Mouse (Mus musculus) lung, adult 18-20 months (tissue): ENCODE data around the gene Rdh16.
"Not testable (repeated sequence)": the region's sequence is repeated elsewhere in the genome, so short reads cannot be mapped to it uniquely, and the experiment has no call there.

Experiments
- DNase-seq, 2 experiments: peaks; one replicate each; pipeline ENCODE4 v3.0.0; 2022; ENCODE audit warnings: mixed read lengths in 2 of 2

Gene Rdh16

DNA sequence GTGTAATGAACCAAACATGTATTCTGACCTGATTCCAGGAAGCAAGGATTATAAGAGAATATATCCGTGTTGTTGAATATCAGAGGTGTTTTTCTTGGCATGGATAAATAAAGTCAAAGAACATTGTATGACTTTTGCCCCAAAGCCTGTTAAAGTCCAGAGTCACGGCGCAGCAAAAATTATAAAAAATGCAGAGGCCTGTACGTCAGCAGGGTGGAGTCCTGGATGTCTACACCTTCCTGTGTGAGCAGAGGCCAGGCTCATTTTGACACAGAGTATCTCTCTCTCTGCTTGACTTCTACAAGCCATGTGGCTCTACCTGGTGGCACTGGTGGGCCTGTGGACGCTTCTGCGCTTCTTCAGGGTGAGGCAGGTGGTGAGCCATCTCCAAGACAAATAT is at the start of gene Rdh16:
Gene Rdh16, plus strand, starts transcription at position 262 of the 400 bp plus-strand sequence.
- no peak for DNase-seq

DNA sequence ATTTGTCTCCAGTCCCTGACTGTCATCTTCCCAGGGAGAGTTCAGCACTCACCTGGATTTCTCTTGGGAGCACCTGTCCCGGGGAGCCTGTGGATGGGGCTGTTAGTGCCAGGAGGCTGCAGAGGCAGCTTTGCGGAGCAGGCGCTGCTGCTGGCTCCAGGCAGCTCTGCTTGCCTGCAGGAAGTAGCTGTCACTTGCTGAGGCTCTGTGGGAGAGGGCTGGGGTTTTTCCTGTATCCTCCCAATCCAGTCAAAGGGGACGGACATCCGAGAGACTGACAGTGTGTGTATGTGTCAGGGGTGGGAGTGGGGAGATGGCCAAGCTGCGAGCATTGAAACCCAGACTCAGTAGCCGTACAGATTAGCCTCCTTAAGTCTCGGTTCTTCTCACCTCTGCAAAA is 49.4 kb upstream of the Rdh16 start, which contains the start of gene Gpr182:
Gene Gpr182, minus strand, starts transcription at position 185 of the 400 bp plus-strand sequence.
- DNase-seq = peak; percentile 50 to 69

DNA sequence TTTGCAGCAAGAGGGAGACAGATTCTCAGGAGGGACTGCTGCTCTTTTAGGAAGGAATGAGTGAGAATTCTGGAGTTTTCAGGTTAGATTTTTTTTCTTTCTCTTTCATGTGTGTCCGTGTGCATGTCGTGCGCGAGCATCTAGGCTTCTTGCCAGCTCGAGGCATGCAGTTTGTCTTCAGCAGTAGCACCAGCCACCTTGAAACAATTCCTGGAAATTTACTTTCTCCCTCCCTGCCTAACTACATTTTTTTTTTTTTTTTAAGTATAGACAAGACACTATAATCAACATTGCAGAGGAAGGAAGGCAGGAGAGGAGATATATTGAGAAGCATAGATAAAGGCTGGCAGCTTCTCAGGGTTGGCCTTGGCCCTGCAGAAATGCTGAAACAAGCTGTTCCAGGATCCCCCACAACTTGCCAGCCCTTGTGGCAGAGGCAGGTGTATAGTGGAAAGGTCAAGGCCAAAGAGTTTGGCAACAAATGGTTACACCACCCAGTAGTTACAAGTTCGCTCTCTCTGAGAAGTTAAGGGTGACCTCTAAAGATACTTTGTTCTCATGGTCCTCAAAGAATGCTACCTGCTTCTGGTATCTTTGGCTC is 46.3 kb upstream of the Rdh16 start:
- DNase-seq = peak in 1 of 2 experiments; percentile 48

DNA sequence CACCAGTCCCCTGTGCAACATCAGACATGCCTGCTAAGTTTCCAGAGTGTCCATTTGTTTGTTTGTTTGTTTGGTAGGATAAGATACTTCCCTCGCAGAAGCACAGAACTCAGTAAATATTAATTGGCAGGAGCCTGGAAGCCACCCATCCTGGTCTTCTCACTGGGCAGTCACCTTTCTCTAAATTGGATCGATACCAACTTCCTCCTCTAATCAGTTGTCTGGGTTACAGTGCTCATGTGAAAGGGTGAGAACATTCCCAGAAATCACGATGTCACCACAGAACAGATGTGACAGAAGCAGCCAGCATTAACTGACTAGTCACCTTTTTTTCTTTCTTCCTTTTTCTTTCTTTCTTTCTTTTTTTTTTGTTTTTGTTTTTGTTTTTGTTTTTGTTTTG is 45.7 kb upstream of the Rdh16 start:
- peak in 1 of 2 experiments; percentile 9 for DNase-seq

DNA sequence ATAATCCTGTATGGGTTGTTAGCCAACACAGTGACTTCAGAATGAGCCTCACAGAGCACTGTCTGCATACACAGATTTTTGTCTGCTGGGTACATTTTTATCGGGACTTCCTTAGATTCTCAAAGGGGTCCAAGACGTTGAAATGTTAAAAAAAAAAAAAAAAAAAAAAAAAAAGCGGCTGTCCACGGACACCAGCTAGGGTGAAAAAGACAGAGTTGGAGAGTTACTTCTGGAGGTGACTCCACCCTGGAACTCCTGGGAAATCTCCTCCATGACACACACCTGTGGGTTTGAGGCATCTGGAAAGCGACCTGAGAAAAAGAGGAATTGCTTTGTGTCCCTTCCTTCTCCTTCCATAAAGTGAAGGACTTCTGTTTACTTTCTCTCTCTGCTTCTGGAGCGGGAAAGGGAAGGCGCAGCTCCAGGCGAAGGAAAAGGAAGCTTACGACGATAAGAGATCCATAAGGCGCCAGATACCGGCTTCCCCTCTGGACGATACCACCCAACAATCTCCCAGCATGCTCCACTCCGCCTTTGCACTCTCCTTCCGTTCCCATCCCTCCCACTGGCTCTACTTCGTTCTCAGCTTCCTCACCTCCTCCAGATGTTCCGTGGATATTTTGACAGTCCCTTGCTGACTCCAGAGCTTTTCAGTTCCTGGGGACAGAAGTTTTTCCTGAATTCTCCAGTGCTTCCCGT is 45.0 kb upstream of the Rdh16 start:
- peak; percentile 66 to 71 for DNase-seq

DNA sequence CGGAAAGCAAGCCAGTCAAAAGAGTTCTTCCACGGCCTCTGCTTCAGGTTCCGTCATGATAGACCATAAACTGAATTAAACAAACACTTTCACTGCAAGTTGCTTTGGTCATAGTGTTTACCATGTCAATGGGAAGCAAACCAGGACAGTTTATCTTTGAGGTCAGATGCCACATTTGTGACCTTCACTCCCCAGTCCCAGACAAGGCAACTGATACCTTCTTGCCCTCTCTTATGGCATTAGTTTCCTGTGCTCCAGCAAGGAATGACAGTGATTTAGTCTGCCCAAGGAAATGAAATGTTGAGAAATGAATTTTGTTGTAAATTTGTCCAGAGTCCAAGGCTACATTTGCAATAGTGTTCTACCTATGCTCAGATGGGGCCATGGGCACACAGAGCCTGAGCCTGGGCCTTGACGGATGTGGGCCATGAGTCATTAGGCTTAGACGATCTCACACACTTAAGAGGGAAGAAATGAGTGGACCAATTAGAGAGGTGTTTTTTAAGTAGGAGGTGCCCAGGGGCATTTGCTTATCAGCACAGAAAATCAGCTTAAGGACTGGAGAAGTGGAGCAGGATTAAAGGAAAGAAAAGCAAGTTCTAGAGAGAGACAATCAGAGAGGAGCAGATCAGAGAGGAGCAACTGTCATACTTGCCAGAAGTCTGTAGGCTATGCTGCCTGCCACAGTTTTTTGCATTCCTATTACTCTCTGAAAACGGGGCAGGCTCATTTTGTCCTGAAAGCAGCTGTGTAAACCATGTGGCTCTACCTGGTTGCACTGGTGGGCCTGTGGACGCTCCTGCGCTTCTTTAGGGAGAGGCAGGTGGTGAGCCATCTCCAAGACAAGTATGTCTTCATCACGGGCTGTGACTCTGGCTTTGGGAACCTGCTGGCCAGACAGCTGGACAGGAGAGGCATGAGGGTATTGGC is 41.5 kb upstream of the Rdh16 start, which contains the start of the genes Rdh1 and Rdh16f1:
Gene Rdh1, plus strand, starts transcription at position 541 of the 930 bp plus-strand sequence.
Gene Rdh16f1, plus strand, starts transcription at position 607 of the 930 bp plus-strand sequence.
- DNase-seq = no peak

DNA sequence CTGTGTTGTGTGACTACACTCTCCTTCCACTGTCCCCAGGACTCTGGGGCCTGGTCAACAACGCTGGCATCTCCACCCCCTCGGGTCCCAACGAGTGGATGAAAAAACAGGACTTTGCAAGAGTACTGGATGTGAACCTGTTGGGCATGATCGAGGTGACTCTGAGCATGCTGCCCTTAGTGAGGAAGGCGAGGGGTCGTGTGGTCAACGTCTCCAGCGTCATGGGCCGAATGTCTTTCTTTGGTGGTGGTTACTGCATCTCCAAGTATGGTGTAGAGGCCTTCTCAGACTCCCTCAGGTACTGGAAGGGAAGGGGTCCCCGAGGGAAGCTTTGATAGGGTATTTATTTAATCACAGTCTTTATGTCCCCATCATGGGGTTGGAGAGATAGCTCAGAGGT is 38.0 kb upstream of the Rdh16 start:
- not testable (repeated sequence) for DNase-seq

DNA sequence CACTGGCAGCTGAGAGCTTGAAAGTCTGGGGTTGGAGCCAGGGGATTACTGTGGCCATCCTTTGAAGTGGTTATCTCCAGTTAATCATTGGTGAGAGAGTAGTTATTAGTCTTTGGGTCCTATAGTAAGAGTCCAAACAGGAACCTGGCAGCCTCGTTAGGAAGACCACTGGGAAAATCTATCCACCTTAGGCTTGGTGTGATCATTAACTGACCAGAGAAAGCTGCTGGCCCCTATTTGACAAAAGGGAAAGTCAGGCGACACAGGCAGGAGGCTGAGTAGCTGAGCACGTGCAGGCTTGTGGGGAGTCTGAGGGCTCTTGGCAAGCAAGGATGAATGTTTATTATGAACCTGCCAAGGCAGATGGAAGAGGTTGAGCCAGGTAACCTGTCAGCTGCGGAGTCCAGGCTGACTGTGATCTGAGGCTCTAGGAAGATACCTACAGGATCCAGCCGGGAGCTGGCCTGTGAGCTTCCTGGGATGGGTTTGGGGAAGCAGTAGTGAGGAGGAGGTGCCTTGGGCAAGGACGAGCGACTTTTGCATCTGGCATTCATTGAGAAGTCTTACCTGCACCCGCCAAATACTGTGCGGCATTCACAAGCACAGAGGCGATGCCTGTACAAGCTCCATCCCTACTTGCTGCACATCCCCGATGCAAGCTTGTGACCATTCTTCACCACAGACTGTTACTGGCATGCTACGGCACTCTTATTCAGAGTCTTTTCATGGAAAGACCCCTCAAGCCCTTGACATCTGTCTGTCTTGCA is 36.9 kb upstream of the Rdh16 start:
- no peak for DNase-seq

DNA sequence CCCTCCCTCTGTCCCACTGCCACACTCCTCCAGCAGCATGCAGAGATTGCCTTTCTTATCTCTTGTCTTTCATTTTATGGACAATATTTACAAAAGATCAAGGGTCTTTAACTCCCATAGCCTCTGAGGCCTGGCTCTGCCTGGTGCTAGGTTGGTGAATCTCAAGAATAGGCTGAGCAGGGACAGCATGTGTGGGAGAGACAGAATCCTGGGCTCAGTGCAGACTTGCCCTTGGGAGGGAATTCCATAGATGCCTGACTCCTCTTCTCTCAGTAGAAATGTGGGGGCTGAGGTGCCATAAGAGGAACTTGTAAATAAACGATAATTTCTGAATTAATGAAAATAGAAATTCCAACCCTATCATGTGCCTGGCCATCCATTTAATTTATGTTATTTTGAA is 34.4 kb upstream of the Rdh16 start:
- no peak for DNase-seq

DNA sequence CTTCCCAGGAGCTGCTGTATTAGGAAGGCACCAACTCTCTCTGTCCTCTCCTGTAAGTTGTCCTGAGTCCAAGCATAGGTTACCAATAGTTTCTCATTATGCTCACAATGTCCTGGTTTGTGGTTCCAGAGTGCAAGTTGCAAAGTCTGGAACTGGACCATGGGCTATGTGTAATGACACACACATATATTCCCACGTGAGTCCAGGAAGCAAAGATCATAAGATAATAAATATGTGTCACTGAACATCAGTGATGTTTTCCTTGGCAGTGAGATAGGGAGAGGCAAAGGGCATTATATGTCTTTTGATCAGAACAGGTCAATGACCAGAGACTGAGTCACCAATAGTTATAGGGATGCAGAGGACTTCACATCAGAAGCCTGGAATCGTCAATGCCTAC is 24.9 kb upstream of the Rdh16 start, which contains the start of gene Rdh9:
Gene Rdh9, plus strand, starts transcription at position 376 of the 400 bp plus-strand sequence.
- DNase-seq = no peak

DNA sequence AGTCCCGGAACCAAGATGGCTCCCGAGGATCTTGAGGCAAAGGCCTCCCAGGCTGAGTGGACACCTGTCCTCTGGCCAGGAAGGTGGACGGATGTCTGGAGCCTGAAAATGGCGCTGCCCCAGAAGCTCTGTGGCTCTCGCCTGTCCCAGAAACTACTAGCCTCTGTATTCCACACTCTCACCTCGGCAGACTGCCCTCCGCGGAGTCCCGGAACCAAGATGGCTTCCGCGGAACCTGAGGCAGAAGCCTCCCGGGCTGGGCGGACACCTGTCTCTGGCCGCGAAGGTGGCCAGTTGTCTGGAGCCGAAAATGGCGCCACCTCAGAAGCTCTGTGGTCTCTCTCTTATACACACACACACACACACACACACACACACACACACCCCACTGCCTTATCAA is 18.6 kb upstream of the Rdh16 start:
- DNase-seq = not testable (repeated sequence)

DNA sequence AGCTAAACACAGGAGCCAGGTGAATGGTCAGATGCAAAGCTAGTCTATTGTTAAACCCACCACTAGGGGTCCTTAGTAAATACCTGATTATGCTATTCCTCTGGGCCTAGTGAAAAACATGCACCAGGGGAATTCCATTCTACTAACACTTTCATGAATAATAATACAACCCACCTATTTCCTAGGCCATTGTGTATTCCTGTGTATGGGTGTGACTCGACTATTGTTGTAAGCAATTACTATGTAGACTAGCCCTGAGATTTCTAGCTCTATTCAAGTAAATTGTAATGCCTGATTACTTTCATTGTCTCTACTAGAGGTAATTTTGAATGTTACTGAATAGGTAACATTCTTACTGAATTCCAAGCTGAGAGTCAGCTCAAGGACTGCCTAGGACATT is 15.5 kb upstream of the Rdh16 start:
- not testable (repeated sequence) for DNase-seq

DNA sequence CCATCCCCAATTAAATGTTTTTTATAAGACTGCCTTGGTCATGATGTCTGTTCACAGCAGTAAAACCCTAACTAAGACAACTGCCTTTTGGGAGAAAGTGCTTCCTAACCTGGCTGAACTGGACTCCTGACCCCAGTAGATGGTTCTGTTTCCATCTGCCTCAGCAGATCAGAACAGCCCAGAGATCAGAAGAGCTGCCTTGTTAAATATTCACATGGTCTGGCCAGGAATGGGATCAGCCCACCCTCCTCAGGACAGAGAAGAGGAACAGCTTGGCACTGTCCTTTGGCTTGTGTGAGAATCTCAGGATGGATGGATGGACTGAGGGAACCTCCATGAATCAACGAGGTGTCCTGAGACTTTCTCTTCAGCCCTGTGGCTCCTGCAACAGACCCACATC is 1.7 kb upstream of the Rdh16 start:
- DNase-seq = no peak

DNA sequence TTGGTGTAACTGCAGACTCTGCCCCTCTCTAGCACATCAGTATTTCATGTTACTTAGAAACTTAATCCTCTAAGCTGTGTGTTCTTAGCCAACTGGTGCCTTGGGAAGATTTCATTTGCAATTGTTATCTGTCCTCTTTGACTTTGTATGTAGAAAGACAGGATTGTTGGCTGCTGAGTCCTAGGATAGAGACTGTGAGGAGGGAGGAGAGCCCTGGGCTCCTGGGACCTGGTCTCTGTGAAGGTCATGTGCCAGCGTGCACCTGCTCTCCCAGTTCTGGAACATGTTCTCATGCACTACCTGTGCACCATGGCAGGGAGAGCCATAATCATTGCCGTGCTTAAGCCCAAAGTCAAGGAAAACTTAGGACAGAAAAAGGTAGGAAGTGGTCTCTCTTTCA is 660 bp downstream of the Rdh16 start:
- no peak for DNase-seq

DNA sequence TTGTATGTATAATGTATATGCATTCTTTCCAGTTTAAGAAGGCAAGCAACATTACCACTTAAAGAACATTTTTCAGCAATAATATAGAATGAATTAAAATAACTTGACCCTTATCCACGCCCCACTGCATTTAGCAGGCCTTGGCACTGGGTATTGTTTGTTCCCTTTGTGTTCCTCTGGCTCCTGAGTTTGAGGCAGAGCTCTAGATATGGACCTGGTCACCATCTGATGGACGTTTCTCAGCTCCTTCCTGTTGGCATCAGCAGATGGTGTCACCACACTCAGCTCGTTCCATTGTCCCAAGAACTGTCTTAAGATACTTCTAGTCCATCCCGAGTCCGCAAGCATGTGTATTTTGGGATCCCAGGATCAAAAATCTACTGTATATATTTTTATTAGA is 1.3 kb downstream of the Rdh16 start:
- no peak for DNase-seq

DNA sequence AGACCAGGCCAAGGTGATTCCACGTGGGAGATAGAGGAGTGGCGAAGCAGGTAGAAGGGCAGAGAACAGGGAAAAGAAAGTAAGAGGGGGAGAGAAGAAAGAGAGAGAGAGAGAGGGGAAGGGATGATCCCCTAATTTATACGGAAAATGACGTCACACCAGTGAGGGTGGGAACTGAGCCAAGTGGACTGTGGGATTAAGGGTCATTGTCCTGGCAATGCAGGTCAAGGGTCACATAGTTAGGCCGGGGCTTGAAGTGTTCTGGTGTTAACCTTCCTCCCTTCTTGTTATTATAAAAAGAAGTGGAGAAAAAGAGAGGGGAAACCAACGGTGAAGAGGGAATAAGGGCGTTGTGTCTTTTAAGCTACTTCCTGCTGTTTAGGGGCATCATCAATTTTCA is 3.5 kb downstream of the Rdh16 start:
- DNase-seq = no peak

DNA sequence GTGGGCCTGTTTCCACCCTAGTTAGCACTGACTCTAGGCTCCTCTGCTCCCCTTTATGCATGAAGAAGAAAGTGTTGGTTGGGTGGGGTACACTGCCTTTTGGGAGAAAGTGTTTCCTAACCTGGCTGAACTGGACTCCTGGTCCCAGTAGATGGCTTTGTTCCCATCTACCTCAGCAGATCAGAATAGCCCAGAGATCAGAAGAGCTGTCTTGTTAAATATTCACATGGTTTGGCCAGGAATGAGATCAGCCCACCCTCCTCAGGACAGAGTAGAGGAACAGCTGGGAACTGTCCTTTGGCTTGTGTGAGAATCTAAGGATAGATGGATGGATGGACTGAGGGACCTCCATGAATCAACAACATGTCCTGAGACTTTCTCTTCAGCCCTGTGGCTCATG is 14.9 kb downstream of the Rdh16 start:
- no peak for DNase-seq

DNA sequence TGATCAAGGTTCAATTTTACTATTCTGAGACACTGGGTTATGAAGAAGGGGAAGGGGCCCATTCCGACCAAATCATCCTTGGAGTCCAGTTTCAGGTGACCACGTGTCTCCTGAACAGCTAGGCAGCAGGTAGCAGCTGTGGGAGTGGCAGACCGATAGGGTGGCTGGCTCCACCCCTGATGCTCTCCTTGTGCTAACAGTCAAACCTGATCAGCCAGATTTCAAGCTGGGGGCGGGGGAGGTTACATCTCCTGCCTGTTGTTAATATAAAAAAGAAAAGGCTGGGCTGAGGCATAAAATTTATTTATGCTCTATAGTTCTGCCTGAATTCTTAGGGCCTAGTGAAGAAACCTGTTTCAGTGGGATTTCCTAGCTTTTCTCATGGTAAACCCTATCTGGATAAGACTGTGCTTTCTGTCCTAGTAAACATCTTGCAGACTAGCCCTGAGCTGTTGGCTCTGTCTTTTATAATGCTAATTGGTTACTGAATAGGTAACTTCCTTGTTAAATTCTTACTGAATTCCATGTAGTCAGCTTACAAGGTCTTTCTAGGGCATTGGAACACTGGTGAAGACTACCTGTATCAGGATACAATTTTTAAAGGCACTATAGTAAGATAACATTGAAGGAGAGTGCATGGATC is 16.4 kb downstream of the Rdh16 start:
- DNase-seq = not testable (repeated sequence)

DNA sequence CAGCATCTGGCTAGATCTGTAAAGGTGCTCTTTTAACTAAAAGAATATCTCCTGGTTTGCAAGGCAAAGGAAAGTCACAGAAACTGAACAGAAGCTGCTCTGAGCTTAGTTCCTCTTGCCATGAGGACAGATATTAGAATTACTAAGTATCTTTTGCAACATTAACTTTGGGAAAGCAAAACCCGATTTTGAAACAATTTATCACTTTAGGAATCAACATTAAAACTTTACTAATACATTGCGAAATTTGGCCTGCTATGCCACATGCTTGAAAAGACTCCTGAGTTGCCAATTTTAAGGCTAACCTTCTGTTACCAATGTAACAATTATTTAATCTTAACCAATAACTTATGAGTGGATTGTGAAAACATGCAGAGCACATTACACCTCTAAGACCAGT is 20.9 kb downstream of the Rdh16 start:
- DNase-seq = not testable (repeated sequence)

DNA sequence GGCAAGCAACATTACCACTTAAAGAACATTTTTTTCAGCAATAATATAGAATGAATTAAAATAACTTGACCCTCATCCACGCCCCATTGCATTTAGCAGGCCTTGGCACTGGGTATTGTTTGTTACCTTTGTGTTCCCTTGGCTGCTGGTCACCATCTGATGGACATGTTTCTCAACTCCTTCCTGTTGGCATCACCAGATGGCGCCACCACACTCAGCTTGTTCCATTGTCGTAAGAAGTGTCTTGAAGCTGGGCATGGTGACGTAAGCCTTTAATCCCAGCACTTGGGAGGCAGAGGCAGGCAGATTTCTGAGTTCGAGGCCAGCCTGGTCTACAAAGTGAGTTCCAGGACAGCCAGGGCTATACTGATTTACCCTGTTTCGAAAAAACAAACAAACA is 24.4 kb downstream of the Rdh16 start:
- peak; percentile 12 to 24 for DNase-seq

DNA sequence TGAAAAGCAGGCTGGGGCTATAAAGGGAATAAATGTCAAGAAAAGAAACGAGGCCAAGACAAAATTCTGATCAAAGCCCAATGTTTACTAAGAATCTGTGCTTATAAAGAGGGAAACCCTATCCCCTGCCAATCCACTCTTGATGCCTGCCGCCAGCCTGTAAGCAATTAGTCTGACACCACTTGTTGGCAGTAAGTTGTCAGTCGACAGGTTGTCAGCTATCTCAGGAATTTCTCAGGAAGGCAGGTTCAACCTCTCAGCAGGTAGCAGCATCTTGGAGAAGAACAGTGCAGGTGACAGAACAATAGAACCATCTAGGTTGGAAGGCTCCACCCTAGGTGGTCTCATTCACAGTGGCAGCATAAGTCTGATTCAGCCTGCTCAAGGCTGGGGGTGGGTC is 28.2 kb downstream of the Rdh16 start:
- DNase-seq = no peak

DNA sequence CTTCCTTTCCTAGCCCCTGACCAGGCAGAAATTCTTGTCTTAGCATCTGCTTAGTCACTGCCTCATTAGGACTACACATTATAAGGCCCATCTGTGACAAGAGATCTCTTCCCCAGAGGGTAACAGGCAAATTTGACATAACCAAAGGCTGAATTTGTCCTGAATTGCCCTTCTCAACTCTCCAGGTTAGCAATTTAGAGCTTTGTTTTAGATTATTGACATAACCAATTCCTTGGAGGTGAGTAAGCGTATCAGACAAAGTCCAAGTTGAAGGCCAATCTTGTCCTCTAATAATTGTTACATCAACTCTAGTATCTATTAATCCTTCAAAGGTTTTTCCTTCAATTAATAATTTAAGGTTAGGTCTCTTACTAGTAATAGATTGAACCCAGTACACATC is 33.2 kb downstream of the Rdh16 start:
- DNase-seq = not testable (repeated sequence)
